Mouse (Mus musculus): ENCODE measurements at regions not wholly inside any gene's neighbourhood (a gene's known extent, or its start where the extent isn't known, plus 50 kb on each side); places are given as distances from the start of the nearest gene placed in this dataset.
A peak's percentile ranks its signal among the peaks of the same experiment; 100 is the strongest.

DNA sequence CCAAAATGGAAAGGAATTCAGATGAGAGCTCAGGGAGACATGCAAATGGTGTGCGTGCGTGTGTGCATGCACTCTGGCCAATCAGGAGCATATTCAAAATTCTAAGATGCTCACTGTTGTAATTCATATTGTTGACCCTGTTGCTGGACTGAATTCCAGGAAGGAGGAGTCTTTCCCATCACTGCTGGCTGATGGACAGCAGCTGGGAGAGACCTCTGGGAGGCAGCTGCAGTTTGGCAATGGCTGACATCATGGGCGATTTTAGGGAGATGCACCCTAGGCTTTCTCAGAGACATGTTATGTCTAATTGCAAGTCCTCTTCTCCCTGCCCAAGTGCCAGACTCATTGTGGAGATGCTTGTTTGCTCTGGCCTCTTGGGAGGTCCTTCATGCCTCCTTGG lies 220.6 kb upstream of the Myocd start:
- no peak for DNase-seq

DNA sequence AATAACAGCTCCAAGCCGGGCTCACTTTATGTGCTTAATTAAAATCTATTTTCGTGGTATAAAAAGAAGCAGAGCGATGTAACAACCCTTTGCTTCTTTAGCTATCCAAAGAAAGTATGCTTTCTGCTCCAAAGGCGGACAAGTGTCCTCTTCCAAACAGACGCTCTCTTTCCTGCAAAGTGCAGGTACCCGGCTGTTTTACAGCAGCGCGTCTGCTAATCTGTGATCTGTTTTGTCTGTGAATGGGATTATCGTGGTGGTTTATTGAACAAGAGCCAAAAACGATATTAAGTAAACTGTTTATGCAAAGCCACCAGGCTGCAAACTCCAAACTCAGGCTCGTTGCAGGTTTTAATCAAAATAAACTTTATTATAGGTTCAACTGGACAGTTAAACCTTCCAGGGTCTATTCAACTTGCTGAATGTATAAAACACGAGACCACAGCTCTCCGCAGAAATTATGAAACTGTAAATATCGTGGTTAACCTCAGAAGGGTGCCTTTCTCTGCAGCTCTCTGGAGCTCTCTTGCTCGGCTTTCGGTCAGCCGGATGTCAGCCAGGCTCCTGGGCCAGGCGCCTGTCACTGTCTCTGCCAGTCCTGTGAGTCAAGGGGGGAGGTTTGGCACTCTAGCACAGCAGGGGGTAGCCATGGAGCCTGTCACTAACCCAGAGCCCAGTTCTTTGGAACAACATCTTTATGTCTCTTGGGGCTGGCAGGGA lies 206.2 kb upstream of the Myocd start:
- DNase-seq = peak; percentile 37

DNA sequence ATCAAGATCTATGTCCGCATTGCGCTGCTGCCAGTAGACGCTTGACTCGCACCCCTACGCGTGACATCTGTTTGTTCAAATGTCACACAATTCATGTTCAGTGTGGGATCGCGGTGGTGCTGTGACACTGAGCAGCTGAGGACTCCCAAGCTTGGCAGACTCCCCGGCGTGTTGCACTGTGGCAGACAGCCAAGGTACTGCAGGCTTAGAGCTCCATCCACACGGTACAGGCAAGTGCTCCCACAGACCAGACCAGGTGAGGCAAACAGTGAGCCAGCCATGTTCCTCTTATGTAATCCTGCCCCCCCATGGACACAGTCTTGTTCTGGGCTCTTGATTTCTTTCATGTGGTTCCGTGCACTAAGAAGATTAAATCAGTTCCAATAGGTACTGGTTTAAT lies 205.5 kb upstream of the Myocd start:
- peak; percentile 82 for DNase-seq

DNA sequence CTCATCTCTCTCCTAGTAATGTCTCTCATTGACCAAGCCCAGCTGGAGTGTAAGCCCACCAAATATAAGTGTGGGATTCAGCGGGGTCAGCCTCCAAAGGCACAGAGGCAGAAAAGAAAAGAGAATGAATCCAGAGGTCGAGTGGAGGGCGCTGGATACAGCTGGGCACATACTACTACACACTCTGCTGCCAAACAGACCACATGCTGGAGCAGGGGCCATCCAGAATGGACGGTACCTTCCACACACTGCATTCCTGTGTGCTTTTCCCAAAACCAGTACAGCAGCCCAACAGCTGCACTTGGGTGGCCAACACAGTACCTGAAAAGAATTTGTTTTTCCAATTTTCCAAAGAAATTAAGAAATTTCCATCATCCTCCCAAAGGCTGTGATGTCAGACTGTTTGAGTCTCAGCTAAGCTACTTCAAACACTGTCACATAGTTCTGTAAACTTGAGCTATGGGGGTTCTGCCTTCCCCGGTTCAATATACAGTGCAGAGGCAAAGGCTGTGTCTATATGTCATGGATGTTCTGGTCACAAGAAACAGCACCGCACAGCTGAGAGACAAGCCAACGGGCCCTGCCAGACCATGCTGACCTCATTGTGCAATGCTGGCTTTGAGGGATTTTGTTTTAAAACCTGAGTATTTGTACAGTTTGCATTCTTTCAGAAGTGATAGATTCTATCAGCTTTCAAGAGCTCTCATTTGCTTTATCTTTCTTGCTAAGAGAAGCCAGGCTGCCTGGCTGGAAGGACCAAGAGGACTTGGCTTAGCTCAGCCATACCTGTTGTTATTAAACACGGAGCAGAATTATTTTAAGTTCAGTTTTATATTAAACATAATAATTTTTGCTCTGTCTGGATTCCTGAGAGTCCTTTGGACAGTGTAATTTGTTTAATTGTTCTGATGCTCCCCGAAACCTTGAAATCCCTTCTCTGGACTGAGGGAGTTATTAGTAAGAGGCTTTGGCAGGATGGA lies 200.3 kb upstream of the Myocd start:
- DNase-seq = no peak

DNA sequence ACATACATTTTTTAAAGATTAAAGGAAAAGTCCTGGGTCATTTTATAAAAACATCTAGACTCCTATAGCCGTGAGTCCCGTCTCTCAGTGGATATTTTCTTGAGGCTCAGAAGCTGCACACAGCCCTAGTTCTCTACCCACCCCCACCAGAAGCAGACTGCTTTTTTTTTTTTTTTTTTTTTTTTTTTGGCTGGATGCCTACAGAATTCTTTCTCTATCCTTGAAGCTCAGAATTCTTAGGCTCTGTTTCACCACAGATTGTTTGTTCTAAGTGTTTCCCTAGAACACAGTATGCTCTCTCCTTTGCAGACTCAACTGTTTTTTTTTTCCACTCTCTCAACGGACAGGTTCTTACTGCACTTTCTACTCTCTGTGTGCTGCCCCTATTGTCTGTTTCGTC lies 191.3 kb upstream of the Myocd start:
- DNase-seq = no peak

DNA sequence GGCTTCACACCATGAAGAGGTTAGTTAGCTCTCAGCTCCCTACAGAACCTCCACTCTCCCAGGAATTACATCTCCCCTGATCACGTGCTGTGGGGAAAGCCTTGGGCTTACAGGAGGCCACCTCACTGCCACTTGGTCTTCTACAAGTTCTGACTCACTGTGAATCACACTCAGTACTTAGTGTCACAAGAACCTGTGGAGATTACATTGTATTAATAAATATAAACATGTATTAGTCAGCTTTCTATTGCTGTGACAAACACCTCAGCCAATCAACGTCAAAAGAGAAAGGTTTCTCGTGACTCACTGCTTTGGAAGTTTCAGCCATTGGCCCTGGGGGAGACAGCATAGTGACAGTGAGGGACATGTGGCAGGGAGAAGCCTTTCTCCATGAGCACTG lies 178.6 kb upstream of the Myocd start:
- DNase-seq = no peak

DNA sequence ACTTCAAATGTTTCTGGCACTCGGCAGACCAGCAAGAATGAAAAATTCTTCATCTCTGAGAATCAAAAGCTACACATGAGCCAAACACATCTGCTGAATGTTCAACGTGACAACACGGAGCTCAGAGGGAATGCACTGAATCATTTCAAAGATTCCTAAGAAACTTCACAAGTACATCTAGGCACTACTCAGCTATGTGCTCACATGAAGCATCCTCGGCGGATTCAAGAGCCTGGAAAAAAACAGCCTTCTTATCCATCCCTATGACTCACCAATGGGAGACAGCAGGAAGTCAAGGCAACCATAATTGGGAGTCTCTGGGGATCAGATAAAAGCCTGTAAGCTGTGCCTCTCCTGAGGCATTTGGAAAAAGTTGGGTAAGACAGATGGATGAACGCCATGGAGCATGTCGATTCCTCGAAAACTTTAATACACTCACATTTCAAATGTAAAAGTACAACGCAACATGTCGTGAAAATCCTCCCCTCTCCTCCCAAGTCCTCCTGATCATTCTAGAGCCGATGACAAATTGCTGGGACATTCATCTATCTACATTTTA lies 173.8 kb upstream of the Myocd start:
- no peak for DNase-seq

DNA sequence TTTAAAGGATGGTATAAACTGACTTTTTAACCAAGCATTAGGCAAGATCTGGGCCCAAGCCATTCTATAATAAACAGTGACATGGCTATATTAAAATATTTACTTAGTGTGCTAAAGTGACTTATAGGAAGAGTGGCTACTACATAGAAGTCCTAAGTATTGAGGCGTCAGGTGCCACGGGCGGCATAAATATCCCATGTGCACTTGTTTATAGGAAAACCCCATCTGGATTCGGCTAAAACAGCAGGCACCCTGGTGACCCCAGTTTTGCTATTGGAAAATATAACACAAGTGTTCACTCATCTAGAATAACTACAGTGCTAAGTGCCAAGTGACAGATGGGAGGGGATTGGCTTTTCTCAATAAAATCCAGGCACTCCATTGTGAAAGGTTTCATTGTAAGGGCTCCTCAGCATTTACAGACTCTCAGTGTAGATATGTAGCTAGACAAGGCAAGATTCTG lies 165.9 kb upstream of the Myocd start:
- no peak for DNase-seq

DNA sequence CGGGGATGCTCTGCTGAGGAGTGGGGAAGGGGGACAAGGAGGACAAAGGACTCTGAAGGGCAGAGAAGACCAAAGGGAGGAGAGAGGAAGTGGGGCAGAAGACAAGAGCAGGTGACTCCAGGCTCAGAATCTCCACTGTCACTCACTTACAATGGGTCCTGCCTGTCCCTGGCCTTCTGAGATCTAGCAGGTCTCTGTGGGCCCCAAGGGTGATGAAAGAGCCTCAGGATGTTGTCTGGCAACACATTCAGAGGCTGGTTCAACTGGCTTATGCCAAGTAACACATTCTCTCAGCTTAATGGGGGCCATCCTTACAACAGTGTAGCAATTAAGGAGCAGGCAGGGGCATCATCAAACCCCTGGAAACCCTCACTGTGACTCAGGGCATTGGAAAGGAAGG lies 152.1 kb upstream of the Myocd start:
- no peak for DNase-seq

DNA sequence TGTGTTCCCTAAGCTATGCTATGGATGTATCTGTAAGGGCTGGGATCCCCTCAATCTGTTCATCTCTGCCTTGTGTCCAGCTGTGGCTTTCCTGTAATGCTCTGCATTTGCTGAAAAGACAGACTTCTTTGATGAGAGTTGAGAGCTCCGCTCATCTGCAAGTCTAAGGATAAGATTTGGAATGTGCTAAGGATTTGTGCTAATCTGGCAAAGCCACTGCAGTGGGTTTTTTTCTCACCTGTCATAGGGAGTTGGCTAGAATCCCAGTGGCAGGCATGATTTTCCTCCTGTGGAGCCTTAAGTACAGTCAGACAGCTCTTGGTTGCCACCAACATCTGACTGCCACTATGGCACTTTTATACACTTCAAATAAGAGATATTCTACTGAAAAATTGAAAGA lies 138.8 kb upstream of the Myocd start:
- no peak for DNase-seq

DNA sequence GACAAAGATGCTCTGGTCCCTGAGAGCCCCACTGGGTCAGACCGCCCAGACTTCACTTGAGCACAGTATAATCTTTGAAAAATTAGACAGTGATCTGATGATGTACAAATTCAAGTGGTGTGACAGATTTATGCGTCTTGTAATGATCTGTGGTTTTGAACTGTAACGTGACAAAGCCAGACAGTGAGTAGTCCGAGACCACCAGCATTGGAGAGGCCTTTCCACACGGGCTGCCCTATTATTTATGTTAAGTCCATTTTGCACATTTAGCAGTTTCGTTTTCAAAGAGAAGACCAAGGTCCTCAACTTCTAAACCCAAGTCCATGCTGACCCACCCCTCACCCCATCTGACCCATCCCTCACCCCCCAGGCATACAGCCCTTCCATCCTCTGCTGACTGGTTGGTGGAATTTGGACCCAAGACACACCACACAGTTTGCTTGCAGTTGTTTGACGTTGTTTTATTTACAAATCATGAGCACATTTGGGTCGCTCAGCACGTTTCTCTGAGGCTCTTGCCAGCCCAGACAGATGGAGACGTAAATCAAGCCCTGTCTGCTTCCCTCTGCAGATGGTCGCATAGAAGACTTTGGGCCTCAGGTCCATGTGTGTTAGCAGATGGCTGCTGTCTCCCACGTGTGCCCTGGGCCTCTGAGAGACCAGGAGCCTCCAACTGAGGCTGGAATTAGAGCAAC lies 132.8 kb upstream of the Myocd start:
- no peak for DNase-seq

DNA sequence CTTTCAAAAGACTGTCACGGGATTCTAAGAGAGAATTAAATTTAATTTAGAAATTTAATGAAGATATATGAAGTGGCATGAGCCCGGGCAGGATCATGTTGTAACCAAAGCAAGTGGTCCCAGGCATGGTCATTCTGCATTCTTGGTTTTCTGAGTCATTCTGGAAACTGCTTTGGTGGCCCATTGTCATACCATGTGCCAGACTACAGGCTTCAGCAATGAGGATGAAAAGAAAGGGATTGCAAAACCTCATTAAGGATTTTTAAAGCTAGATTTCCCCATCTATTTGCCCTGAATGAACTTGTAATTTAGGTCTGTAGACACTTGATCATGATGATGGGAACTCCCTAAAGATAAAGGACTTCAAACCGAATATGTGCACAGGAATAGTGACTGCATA lies 119.4 kb upstream of the Myocd start:
- no peak for DNase-seq

DNA sequence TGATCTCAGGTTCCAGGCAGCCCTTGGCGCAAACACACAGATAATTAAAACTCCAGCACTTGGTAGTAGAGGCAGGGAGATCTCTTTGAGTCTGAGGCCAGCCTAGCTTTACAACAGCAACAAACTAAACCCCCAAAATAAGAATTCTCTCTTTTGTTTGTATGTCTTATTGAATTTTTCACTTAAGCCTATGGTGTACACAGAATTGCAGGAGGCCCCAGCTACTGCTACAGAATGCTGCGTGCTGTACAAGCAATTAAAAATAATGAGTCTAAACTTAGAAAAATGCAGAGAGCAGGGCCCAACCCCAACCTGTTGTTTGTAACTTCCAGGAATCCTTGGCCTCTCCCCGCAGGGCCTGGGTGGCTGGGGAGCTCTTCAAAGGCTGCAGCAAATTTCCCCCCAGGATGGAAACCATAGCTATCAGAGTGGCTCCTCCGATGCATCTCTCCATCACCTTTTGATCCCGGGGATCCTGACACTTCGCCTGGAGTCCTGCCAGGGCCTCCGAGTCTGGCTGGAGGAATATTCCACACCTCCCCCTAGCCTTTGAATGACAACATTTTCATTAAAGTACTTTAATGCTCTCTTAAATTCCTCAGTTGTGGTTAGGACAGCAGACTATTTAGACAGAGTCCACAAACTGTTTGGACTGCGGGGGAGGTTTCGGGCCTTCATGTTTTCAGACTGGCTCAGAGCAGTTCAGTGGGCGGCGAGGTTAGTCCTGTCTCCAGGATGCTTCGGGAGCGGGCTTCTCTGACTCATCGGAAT lies 116.7 kb upstream of the Myocd start:
- DNase-seq = peak; percentile 12

DNA sequence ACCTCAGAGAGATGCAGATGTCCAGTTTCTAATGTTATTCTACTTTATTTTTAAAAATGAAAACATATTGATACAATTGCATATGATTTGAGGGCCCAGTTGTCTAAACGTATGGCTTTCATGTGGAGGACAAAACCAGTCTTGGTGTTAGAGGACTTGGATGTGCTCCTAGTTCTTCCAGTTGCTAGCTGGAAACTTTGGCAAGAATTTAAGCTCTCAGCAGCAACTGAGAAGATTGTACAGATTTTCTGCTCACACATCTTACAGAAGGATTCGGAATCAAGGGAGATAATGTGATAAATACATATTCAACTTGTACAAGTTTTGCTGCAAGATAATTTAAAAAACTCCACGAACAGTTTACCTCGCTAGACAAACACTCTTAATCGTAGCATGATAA lies 105.6 kb upstream of the Myocd start:
- DNase-seq = no peak

DNA sequence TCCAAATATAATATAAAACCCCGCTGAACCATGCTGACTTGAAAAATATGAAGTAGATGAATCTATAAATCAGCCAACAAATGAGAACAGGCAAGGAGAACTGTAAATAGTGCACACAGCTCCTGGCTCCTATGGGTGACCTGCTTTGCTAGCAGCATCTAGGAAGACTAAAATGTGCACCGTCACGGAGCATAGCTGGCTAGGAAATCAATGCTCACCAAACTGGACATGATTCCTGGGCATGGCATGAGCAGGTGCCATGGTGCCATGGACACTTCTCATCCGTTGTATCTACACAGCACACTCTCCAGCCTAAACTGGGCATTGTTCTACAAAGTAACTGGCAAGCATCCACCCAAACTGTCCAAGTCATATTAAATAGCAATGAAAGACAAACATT lies 103.3 kb upstream of the Myocd start:
- DNase-seq = no peak

DNA sequence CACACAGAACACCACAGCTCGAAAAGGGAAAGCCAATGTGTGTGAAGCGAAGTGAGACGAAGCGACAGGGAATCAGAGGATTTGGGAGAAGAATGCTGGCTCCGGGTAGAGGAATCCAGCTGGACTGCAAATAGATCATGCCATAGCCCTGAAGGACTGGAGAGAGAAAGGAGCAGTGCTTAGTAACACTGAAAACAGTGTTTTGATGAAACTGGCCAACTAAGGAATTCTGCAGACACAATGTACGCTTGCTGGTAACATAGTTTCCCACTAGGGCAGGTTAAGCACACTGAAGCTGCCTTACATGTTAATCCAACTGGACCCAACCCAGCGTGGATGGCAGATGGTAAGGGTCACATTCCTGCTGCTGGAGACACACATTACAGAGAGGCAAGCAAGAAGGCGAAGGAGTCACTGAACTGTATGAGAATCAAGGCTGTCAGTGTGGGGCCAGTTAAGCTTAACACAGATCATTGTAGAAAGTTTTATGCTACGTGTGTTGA lies 102.6 kb upstream of the Myocd start:
- DNase-seq = no peak

DNA sequence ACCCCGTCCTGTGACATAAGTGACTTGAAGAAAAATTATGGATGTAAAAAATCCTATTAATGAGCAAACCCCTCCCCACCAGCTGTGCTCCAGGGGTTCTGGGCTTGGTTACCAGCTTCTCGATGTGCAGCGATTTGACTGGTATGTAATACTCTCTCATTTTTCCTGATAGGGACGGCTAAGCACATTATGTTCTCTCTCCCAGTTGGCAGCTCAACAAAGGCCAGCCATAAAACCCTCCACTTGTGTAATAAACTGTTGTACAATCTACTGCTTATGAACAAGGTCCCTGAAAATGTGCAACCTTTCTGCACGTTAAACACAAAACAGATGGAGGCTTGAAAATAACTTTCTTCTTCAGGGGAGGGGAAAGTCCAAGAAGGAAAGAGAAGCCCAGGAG lies 98.0 kb upstream of the Myocd start:
- peak; percentile 43 for DNase-seq

DNA sequence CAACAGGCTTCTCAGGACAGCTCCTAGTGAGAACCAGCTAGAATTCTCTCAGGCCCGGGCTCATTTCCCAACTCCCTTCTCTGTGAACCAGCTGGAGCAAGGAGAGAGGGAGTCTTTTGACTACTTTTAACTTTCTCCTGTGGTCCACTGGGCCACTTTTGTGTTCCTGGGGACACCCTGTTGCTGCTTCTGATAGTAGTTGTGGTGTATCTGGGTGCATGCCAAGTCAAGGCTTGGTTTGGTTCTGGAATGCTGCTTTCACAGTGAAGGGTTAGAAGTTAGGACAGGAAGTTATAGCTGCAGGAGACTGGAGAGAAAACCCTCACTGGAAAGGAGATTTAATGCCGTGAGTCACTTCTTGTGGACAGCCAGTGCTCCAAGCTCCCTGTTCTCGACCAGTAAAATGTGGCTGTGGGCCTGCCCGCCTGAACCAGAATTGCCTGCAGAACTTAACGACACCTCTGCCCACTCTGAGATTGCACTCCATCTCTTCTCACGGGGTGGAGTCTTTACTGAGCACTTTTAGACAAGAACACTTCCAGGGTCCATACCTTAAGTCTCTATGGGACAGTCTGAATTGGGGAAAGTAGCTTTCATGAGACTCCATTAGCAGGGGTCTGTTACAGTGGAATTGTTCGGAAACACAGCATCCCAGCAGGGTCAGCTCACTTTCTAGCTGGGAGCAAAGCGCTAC lies 97.0 kb upstream of the Myocd start:
- DNase-seq = peak; percentile 32

DNA sequence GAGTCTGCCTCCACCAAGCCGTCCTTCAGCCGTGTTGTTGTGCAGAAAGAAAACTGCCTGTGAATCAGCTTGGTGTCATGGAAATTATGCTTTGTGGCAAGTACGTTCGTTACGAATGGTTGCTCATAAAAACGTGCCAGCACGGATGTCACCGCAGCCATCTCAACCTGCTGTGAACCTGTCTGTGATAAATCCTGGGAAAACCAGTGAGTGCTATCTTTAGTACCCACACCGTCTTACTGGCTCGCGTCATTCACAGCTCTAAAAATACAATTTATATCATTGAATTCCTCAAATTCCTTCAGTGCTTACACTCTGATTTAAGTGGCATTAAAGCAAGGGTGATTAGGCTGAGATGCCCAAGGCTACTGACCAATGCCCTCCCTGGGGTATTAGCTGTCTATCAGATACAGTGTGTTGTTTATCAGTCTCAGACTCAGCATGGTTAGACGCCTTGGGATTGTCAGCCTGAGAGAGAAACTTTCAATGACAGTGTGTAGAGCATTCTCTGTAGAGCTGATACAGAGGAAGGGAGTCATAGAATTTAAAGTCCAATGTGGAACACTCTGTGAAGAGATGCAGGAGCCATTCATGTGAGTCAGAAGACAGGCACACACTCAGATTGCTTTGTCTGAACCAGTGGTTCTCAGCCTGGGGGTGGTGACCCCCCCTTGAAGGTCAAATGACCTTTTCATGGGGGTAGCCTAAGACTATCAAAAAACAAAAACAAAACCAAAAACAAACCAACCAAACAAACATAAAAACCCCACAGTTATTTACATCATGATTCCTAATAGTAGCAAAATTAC lies 96.2 kb upstream of the Myocd start:
- DNase-seq = no peak

DNA sequence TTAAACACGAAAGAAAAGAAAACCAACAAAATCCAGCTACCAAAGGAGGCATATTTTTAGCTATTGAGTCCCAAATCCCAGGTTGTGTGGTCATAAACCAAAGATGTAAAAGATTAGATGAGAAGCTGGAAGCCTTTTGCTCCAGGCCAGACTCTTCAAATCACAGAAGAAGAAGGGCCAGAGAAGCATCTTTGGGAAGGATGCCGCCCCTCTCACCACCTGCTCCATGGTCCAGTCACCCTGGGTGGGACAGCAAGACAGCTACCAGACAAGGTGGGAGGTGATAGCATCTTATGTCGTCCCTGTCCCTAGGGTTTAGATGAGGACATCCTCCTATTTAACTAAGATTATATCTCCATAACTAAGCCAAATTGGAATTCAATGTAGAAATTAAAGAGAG lies 95.1 kb upstream of the Myocd start:
- DNase-seq = no peak

Data from adrenal gland, postnatal 10 days (tissue).